20 mouse cellular contexts compared by ENCODE assay signal in the genomic region with DNA sequence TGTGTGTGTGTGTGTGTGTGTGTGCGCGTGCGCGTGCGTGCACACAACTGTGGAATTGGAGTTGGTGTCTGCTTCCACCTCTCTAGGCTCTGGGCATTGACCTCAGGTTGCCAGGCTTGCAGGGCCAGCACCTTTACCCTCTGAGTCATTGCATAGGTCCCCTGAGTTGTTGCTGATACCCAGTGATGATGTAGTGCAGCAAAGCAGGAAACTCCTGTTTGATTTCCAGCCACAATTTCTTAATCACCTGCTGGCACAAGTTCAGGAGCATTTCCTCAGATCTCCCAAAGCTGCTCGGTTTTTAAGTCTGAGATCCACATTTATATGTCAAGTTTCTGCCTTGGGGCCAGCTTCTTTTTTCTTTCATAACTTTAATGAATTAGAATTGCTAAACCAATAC.
A peak's percentile ranks its signal among the peaks of the same experiment; 100 is the strongest.
DNase-seq lines count a peak whose midpoint lies in the region; ATAC-seq and TF ChIP-seq lines count a peak whose summit lies in the region.
"Had no signal": no experiment of that assay in that cellular context is flagged by ENCODE, and none has a peak within 500 bp of the region (broad histone marks: within the 10 kb centered on the region; RNA-seq: fewer than 3 reads in every experiment).

No protein-coding gene starts in this region.

- no peaks in the 10 kb centered on the region for H3K27me3 ChIP-seq in heart, adult 2 months (ENCODE audit: control insufficient read depth, insufficient read depth, low read length)
- no peaks in the 10 kb centered on the region for H3K27me3 ChIP-seq in limb, embryonic 14.5 days (ENCODE audit: control insufficient read depth, insufficient read depth, low read length)
- no peaks in the 10 kb centered on the region for H3K27me3 ChIP-seq in limb, embryonic 10.5 days (ENCODE audit: low read depth, poor library complexity, severe bottlenecking)
- H3K27me3 ChIP-seq: embryonic facial prominence, embryonic 12.5 days; hindbrain, embryonic 13.5 days; lung, embryonic 15.5 days; midbrain, embryonic 13.5 days; neural tube, embryonic 12.5 days had no signal

- H3K79me2 ChIP-seq in heart, adult 2 months (replicated peaks; ENCODE audit: control insufficient read depth, insufficient read depth, low read length), result no peaks in the 10 kb centered on the region

- WGBS in heart, adult 2 months, result 73% methylated on average over 6 of the region's 6 CpGs
- 92% methylated on average over 6 of the region's 6 CpGs for WGBS in limb, embryonic 14.5 days
- WGBS in limb, embryonic 10.5 days, result 93% methylated on average over 6 of the region's 6 CpGs

- TF ChIP-seq EP300 in heart, adult 2 months (IDR thresholded peaks at IDR 0.05; ENCODE audit: insufficient read depth, low read depth, low read length), result no peak

- peak in 1 of 2 experiments; percentile 30 for DNase-seq in heart, adult 2 months
- no peak for DNase-seq in heart, postnatal 25 days (ENCODE audit: low spot score)
- peak; percentile 38 for DNase-seq in limb, embryonic 14.5 days (ENCODE audit: low spot score)
- DNase-seq in limb, embryonic 10.5 days (ENCODE audit: low spot score), result no peak
- DNase-seq in NIH3T3 (ENCODE audit: low read depth), result peak; percentile 22
- no peak for DNase-seq in spleen, adult 18-20 months
- DNase-seq in thymus, postnatal 36 days, result no peak
- DNase-seq: cerebellum, adult 8-10 months; kidney, postnatal 36 days; right cerebral cortex, postnatal 4 days; thymus, postnatal 14 days had no signal

- no peaks in the 10 kb centered on the region for H3K9me3 ChIP-seq in limb, embryonic 14.5 days (ENCODE audit: control insufficient read depth, low read length)
- H3K9me3 ChIP-seq in limb, embryonic 10.5 days (replicated peaks), result no peaks in the 10 kb centered on the region
- H3K9me3 ChIP-seq: embryonic facial prominence, embryonic 12.5 days; hindbrain, embryonic 13.5 days; lung, embryonic 15.5 days; midbrain, embryonic 13.5 days; neural tube, embryonic 12.5 days had no signal

- peaks cover 5% of the 10 kb centered on the region for H3K4me1 ChIP-seq in heart, adult 2 months (ENCODE audit: control insufficient read depth, insufficient read depth, low read length)
- H3K4me1 ChIP-seq in limb, embryonic 14.5 days (ENCODE audit: control insufficient read depth, insufficient read depth, low read length), result no peaks in the 10 kb centered on the region
- no peaks in the 10 kb centered on the region for H3K4me1 ChIP-seq in limb, embryonic 10.5 days
- H3K4me1 ChIP-seq in brown adipose tissue, adult 24 weeks (ENCODE audit: control insufficient read depth, insufficient read depth, insufficient read length, low read length), result peaks cover 5% of the 10 kb centered on the region
- H3K4me1 ChIP-seq: embryonic facial prominence, embryonic 12.5 days; lung, embryonic 15.5 days; midbrain, embryonic 13.5 days; neural tube, embryonic 12.5 days had no signal

- H3K4me2 ChIP-seq in limb, embryonic 14.5 days (replicated peaks; ENCODE audit: low read depth, low read length, severe bottlenecking), result no peak overlapping the region
- H3K4me2 ChIP-seq: embryonic facial prominence, embryonic 12.5 days; hindbrain, embryonic 13.5 days; liver, embryonic 11.5 days; lung, embryonic 15.5 days; midbrain, embryonic 13.5 days; neural tube, embryonic 12.5 days had no signal

- no peak for ATAC-seq in limb, embryonic 14.5 days (ENCODE audit: low FRiP score, low read depth)
- ATAC-seq: activated CD4-positive, CD25-positive, alpha-beta regulatory T cell, adult 4 months; forebrain, embryonic 16.5 days had no signal

- peak overlapping the region; percentile 81 for H3K27ac ChIP-seq in heart, adult 2 months
- H3K27ac ChIP-seq in limb, embryonic 14.5 days (replicated peaks; ENCODE audit: low read depth, low read length), result no peak overlapping the region
- no peak overlapping the region for H3K27ac ChIP-seq in limb, embryonic 10.5 days
- peak overlapping the region; percentile 54 for H3K27ac ChIP-seq in brown adipose tissue, adult 24 weeks (replicated peaks; ENCODE audit: low read depth, low read length)
- H3K27ac ChIP-seq: embryonic facial prominence, embryonic 12.5 days; hindbrain, embryonic 13.5 days; lung, embryonic 15.5 days; midbrain, embryonic 13.5 days; neural tube, embryonic 12.5 days had no signal

- intact Hi-C loops in heart, adult 2 months (cut with DNase I), result no loop called here
- intact Hi-C loops in heart, postnatal 25 days (cut with DNase I), result loop anchor here (10.0 kb wide), 1 partner anchor 52 kb away; no protein-coding TSS in a partner anchor

- peaks cover 4% of the 10 kb centered on the region; the same call in 1 of the 2 replicates for H3K36me3 ChIP-seq in heart, adult 2 months (ENCODE audit: control insufficient read depth, insufficient read depth, low read length)
- H3K36me3 ChIP-seq in limb, embryonic 14.5 days (ENCODE audit: control insufficient read depth, insufficient read depth, low read length), result no peaks in the 10 kb centered on the region
- H3K36me3 ChIP-seq in limb, embryonic 10.5 days, result no peaks in the 10 kb centered on the region
- H3K36me3 ChIP-seq: embryonic facial prominence, embryonic 12.5 days; hindbrain, embryonic 13.5 days; lung, embryonic 15.5 days; midbrain, embryonic 13.5 days; neural tube, embryonic 12.5 days had no signal

- no peak overlapping the region for H3K4me3 ChIP-seq in heart, adult 2 months
- no peak overlapping the region for H3K4me3 ChIP-seq in limb, embryonic 14.5 days (replicated peaks; ENCODE audit: low read length)
- no peak overlapping the region for H3K4me3 ChIP-seq in limb, embryonic 10.5 days
- no peak overlapping the region for H3K4me3 ChIP-seq in brown adipose tissue, adult 24 weeks (ENCODE audit: insufficient read depth, low read depth, low read length)
- H3K4me3 ChIP-seq: embryonic facial prominence, embryonic 12.5 days; hindbrain, embryonic 13.5 days; lung, embryonic 15.5 days; midbrain, embryonic 13.5 days; neural tube, embryonic 12.5 days had no signal

- TF ChIP-seq CTCF in heart, adult 2 months (IDR thresholded peaks at IDR 0.05), result no peak

- no peak overlapping the region for H3K9ac ChIP-seq in heart, adult 2 months (ENCODE audit: low read depth, low read length)
- H3K9ac ChIP-seq in limb, embryonic 14.5 days (ENCODE audit: low read depth, low read length, severe bottlenecking), result no peak overlapping the region
- H3K9ac ChIP-seq: embryonic facial prominence, embryonic 12.5 days; hindbrain, embryonic 13.5 days; lung, embryonic 15.5 days; midbrain, embryonic 13.5 days; neural tube, embryonic 12.5 days had no signal

- no peak for TF ChIP-seq POLR2A in heart, adult 2 months (IDR thresholded peaks at IDR 0.05; ENCODE audit: insufficient read depth, low read depth, low read length)
- no peak for TF ChIP-seq POLR2A in limb, embryonic 14.5 days (IDR thresholded peaks at IDR 0.05; ENCODE audit: borderline replicate concordance, extremely low read depth, insufficient read depth, insufficient read length)

Comparison
In these comparisons a context has a peak if more than half of its experiments do, and no peak if none do; other contexts are left out.
1. DNase-seq: peak in limb, embryonic 14.5 days (single experiment) and NIH3T3 (single experiment); none in heart, postnatal 25 days (single experiment), limb, embryonic 10.5 days (single experiment), spleen, adult 18-20 months (0 of 2) and thymus, postnatal 36 days (0 of 2).
2. H3K27ac ChIP-seq: peak in heart, adult 2 months (single experiment) and brown adipose tissue, adult 24 weeks (single experiment); none in limb, embryonic 14.5 days (single experiment) and limb, embryonic 10.5 days (single experiment).